Mouse (Mus musculus) liver, embryonic 14.5 days (tissue): ENCODE data around the gene 1700014D04Rik.

Experiments used
- CTCF ChIP-seq: IDR thresholded peaks from 2 replicates; pipeline ENCODE4 v1.5.1; 2016; ENCODE audit warnings: antibody characterized with exemption, low read depth, control low read depth
- EP300 ChIP-seq: IDR thresholded peaks from 2 replicates; pipeline ENCODE4 v1.6.1; 2016; ENCODE audit warnings: antibody characterized with exemption, low read depth

DNA sequence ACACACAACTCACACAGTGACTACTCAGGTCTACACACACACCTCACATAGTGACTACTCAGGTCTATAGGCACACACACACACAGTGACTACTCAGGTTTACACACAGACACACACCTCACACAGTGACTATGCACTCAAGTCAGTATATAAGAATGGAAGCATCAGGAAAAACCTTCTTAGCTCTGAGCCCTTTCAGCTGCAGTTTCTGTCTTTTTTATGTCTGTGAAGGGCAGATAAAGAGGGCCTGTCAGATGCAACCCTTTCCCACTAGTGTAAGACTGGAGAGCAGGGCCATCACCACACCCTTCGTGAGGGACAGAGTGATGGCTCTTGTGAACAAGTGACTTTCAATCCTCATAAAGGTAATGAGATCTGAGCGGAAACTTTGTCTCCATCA lies 8.1 kb downstream of the 1700014D04Rik start:
- TF ChIP-seq CTCF (no peak), EP300 (peak; percentile 87)
